Mouse (Mus musculus): ENCODE results near the gene Sema4d. TPM values are rescaled to one million over a fixed set of nuclear protein-coding genes. Genes with fewer than 3 reads are reported as not detected.
A peak's percentile ranks its signal among the peaks of the same experiment; 100 is the strongest.

The Sema4d gene
- polyA plus RNA-seq, 1 experiment from 2014 or later, result 6.7 TPM

DNA sequence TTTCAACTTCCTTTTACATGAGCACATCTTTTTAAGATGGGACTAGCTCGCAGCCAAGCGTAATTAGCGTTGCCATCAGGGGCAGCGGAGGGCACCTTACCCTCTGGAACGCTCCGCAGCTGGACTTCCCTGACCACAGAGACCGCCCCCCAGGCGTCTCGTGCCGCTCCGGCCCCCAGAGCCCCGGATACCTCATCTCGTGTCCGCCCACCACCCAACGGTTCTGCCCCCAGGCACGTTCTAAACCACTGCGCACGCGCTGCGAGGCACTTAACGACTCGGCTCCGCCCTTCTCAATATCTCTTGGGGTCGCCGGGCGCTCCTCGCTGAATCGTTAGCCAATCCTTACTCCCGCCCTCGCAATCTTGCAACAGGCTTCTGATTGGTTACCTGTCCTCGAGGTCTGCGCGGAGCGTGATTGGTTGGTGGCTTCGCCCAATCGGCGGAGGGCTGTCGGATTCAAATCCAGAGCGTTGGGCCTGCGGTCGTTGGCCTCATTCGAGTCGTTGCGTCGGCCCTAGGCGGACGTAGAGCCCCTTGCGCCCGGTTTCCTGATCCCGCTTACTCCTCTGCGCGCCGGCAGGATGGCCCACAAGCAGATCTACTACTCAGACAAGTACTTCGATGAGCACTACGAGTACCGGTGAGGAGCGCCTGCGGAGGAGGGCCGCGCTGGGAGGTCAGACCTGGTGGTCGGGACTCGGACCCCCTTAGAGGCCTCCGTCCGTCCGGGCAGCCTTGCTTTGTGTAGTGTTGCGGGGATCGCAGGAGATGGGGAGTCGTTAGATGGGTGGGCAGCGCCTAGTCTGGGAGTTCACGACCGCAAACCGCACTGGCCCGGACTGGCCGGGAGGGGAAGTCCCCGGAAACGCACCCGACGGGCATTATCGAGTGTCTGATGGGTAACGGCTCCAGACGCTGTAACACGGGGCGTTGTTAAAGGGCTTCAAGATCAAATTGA is 148.4 kb downstream of the Sema4d start, which contains the start of gene Cks2:
Gene Cks2 (plus strand): TSS at position 404 of the 961 bp plus-strand sequence.
- Histone ChIP-seq H3K4me3 (ENCODE audit: low read depth, low read length) (peak within 1 kb of the TSS; percentile 74), H3K27ac (replicated peaks) (peak within 1 kb of the TSS; percentile 76), H3K4me1 (replicated peaks; ENCODE audit: control insufficient read depth, insufficient read depth) (no peaks in the 10 kb centered on the region), H3K9me3 (ENCODE audit: control insufficient read depth, low read length) (no peaks in the 10 kb centered on the region), H3K4me2 (replicated peaks; ENCODE audit: low read depth) (peak within 1 kb of the TSS; percentile 77), H3K9ac (ENCODE audit: low read length) (peak within 1 kb of the TSS; percentile 81), H3K27me3 (ENCODE audit: control insufficient read depth, insufficient read depth, low read length) (no peaks in the 10 kb centered on the region), H3K36me3 (ENCODE audit: control insufficient read depth, insufficient read depth, low read length) (no peaks in the 10 kb centered on the region)
- ATAC-seq (ENCODE audit: low FRiP score, low TSS enrichment), result peak; percentile 96
- peak; percentile 97 for DNase-seq (ENCODE audit: low spot score)
- WGBS, result under 1% methylated on average over 83 of the region's 83 CpGs
- TF ChIP-seq EP300 (optimal IDR thresholded peaks at IDR 0.05), result no peak
- TF ChIP-seq CTCF (IDR thresholded peaks at IDR 0.05; ENCODE audit: low read depth), result no peak

DNA sequence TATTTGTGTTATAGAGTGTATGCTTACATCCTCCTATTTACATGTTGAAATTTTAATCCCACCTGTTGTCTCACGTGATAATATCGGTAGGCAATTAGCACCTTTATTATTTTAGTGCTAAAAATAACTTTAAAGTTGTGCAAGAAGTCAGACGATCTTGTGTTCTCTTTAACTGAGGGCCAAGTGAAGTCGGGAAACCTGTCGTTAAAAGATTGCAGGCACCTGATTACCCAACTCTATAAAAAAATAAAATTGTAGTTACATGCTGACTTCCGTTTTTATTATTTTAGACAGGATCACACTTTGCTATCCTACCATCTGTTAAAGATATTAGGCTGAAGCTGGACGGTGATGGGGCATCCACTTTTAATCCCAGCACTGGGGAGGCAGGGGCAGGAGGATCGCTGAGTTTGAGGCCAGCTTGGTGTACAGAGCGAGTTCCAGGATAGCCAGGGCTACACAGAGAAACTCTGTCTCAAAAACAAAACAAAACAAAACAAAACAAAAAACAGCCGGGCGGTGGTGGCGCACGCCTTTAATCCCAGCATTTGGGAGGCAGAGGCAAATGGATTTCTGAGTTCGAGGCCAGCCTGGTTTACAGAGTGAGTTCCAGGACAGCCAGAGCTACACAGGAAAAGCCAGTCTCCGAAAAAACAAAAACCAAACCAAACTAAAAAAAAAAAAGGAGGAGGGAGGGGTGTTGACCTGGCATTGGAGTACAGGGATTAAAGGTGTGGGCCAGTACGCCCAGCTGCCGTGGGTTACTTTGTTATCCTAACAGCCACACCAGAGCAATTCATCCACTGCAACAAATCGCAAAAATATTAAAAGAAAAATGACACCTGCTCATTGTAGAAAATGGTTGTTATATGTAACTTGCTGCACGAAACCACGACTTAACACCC is 149.4 kb downstream of the Sema4d start:
- Histone ChIP-seq H3K36me3 (ENCODE audit: control insufficient read depth, insufficient read depth, low read length) (no peaks in the 10 kb centered on the region), H3K27me3 (ENCODE audit: control insufficient read depth, insufficient read depth, low read length) (no peaks in the 10 kb centered on the region), H3K9me3 (ENCODE audit: control insufficient read depth, low read length) (no peaks in the 10 kb centered on the region), H3K4me3 (ENCODE audit: low read depth, low read length) (peak overlapping the region; percentile 74), H3K4me1 (replicated peaks; ENCODE audit: control insufficient read depth, insufficient read depth) (no peaks in the 10 kb centered on the region), H3K27ac (replicated peaks) (peak overlapping the region; percentile 42), H3K9ac (ENCODE audit: low read length) (peak overlapping the region; percentile 53), H3K4me2 (replicated peaks; ENCODE audit: low read depth) (peak overlapping the region; percentile 58)
- no peak for ATAC-seq (ENCODE audit: low FRiP score, low TSS enrichment)
- 43% methylated on average over 20 of the region's 20 CpGs for WGBS
- no peak for TF ChIP-seq CTCF (IDR thresholded peaks at IDR 0.05; ENCODE audit: low read depth)
- TF ChIP-seq EP300 (optimal IDR thresholded peaks at IDR 0.05), result no peak
- DNase-seq (ENCODE audit: low spot score), result no peak

DNA sequence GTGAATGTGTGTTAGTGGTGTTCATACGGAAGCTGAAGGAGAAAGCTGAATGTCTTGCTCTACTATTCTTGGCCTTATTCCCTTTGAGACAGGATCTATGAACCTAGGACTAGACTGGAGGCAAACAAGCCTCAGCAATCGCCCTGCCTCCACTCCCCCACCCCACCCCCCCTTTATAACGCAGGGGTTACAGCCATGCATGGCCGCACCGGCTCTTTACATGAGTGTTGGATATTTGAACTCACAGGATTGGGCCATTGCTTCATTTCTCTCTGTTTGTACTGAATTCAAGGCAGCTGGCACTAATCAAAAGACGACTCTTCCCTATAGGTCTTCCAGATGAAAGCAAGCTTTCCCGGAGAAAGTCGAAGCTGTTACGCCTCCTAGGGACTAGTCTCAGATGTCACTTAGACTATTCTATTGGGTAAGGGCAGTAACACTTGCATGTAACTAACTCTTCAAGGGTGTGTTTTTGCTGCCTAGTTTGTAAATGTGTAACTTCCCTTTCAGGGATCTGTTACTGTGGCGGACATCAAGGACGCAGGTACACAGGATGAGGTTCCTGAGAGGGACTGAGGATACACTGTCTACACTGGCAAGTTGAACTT is 151.3 kb downstream of the Sema4d start:
- H3K9me3 ChIP-seq (ENCODE audit: control insufficient read depth, low read length), result no peaks in the 10 kb centered on the region
- no peak overlapping the region for H3K9ac ChIP-seq (ENCODE audit: low read length)
- no peaks in the 10 kb centered on the region for H3K27me3 ChIP-seq (ENCODE audit: control insufficient read depth, insufficient read depth, low read length)
- DNase-seq (ENCODE audit: low spot score), result peak; percentile 33
- no peaks in the 10 kb centered on the region for H3K36me3 ChIP-seq (ENCODE audit: control insufficient read depth, insufficient read depth, low read length)
- no peak overlapping the region for H3K4me3 ChIP-seq (ENCODE audit: low read depth, low read length)
- H3K4me2 ChIP-seq (replicated peaks; ENCODE audit: low read depth), result no peak overlapping the region
- no peak; the same call in 1 of the 2 replicates for ATAC-seq (ENCODE audit: low FRiP score, low TSS enrichment)
- 34% methylated on average over 11 of the region's 11 CpGs for WGBS
- H3K4me1 ChIP-seq (replicated peaks; ENCODE audit: control insufficient read depth, insufficient read depth), result no peaks in the 10 kb centered on the region
- TF ChIP-seq CTCF (IDR thresholded peaks at IDR 0.05; ENCODE audit: low read depth) (peak; percentile 37), EP300 (optimal IDR thresholded peaks at IDR 0.05) (no peak)
- no peak overlapping the region for H3K27ac ChIP-seq (replicated peaks)

DNA sequence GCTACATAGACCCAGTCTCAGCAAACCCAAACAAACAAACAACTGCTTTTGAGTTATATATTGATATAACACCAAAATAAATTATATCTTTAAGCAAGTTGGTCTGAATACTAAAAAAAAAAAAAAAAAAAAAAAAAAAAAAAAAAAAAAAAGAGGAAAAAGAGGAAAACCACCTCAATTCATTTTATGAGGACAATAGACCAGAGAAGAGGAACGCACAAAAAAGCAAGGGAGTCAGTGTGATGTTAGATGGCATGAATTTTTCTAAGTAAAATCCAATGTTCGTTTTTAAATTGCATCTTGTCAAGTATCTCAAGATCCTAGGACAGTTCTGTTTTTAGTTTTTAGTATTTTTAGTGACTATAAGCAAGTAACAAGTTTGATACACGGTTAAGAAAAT is 152.1 kb downstream of the Sema4d start:
- H3K4me2 ChIP-seq (replicated peaks; ENCODE audit: low read depth), result no peak overlapping the region
- H3K9ac ChIP-seq (ENCODE audit: low read length), result no peak overlapping the region
- no peak overlapping the region for H3K4me3 ChIP-seq (ENCODE audit: low read depth, low read length)
- H3K27ac ChIP-seq (replicated peaks), result no peak overlapping the region
- no peaks in the 10 kb centered on the region for H3K27me3 ChIP-seq (ENCODE audit: control insufficient read depth, insufficient read depth, low read length)
- 85% methylated on average over 3 of the region's 3 CpGs for WGBS
- TF ChIP-seq EP300 (optimal IDR thresholded peaks at IDR 0.05) (no peak), CTCF (IDR thresholded peaks at IDR 0.05; ENCODE audit: low read depth) (no peak)
- no peaks in the 10 kb centered on the region for H3K9me3 ChIP-seq (ENCODE audit: control insufficient read depth, low read length)
- H3K4me1 ChIP-seq (replicated peaks; ENCODE audit: control insufficient read depth, insufficient read depth), result no peaks in the 10 kb centered on the region
- DNase-seq (ENCODE audit: low spot score) (no peak), ATAC-seq (ENCODE audit: low FRiP score, low TSS enrichment) (no peak)
- no peaks in the 10 kb centered on the region for H3K36me3 ChIP-seq (ENCODE audit: control insufficient read depth, insufficient read depth, low read length)

DNA sequence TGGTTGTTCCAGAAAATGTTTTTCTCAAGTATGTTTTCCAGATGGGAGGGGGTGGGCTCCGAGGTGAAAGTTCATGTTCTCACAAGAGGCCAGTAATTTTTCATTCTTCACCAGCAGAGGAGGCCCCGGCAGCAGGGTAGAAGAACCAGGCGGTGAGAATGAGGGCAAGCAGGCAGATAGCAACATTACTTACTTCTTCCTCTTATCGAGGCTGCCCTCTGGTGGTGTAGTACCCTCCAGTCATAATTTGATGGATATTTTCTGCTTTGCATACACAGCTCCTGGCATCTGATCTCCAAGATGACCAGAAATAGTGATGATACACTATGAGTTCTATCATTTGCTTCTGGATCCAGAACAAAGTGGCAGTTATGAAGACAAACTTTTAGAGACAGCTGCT is 154.6 kb downstream of the Sema4d start:
- peak; percentile 26 for DNase-seq (ENCODE audit: low spot score)
- H3K9me3 ChIP-seq (ENCODE audit: control insufficient read depth, low read length), result no peaks in the 10 kb centered on the region
- no peak overlapping the region for H3K4me2 ChIP-seq (replicated peaks; ENCODE audit: low read depth)
- no peak overlapping the region for H3K9ac ChIP-seq (ENCODE audit: low read length)
- 76% methylated on average over 4 of the region's 4 CpGs for WGBS
- peak; percentile 55 for TF ChIP-seq CTCF (IDR thresholded peaks at IDR 0.05; ENCODE audit: low read depth)
- TF ChIP-seq EP300 (optimal IDR thresholded peaks at IDR 0.05), result no peak
- H3K4me1 ChIP-seq (replicated peaks; ENCODE audit: control insufficient read depth, insufficient read depth), result no peaks in the 10 kb centered on the region
- H3K27me3 ChIP-seq (ENCODE audit: control insufficient read depth, insufficient read depth, low read length), result no peaks in the 10 kb centered on the region
- H3K4me3 ChIP-seq (ENCODE audit: low read depth, low read length), result no peak overlapping the region
- no peaks in the 10 kb centered on the region for H3K36me3 ChIP-seq (ENCODE audit: control insufficient read depth, insufficient read depth, low read length)
- H3K27ac ChIP-seq (replicated peaks), result no peak overlapping the region
- ATAC-seq (ENCODE audit: low FRiP score, low TSS enrichment), result no peak

Small RNAs within 50 kb of the gene (microRNA-seq; reads per million reads assigned to microRNA genes)
- not detected for gene Gm23566

Other genes starting within 250 kb of the Sema4d start
- gene Shc3, start 224.3 kb downstream of the Sema4d start, polyA plus RNA-seq (2015; fragmentation: Nextera tagmentation; extraction: Ambion mirVana), result 0.28 and 0.31 TPM in 2 replicates
- gene Cks2, start 148.5 kb downstream of the Sema4d start, polyA plus RNA-seq (2015; fragmentation: Nextera tagmentation; extraction: Ambion mirVana), result 97.1 and 128 TPM in 2 replicates
- 21.2 and 21.4 TPM in 2 replicates for gene Secisbp2, start 142.1 kb downstream of the Sema4d start, polyA plus RNA-seq (2015; fragmentation: Nextera tagmentation; extraction: Ambion mirVana)
- gene Gadd45g, start 52.9 kb upstream of the Sema4d start, polyA plus RNA-seq (2015; fragmentation: Nextera tagmentation; extraction: Ambion mirVana), result 37.1 and 39.1 TPM in 2 replicates